Mouse (Mus musculus) CH12.LX (cell line): Measurements from ENCODE around the gene Ddx27.

Experiments
- CHD2 ChIP-seq: IDR thresholded peaks from 2 replicates; pipeline ENCODE4 v1.6.1; 2011; ENCODE audit warnings: low read length, improper control_type of control experiment
- CTCF ChIP-seq, 2 experiments: IDR thresholded peaks in 1 of 2; conservative IDR thresholded peaks in 1 of 2; 2 replicates each; pipeline ENCODE4 v1.5.1; 2011 to 2012; ENCODE audit warnings: low read depth in 2 of 2, low read length in 2 of 2, improper control_type of control experiment in 1 of 2, inconsistent platforms in 1 of 2, mild to moderate bottlenecking in 1 of 2, moderate library complexity in 1 of 2
- EP300 ChIP-seq: IDR thresholded peaks from 2 replicates; pipeline ENCODE4 v1.6.1; 2011; ENCODE audit warnings: low read length, improper control_type of control experiment
- MAFK ChIP-seq: IDR thresholded peaks from 2 replicates; pipeline ENCODE4 v1.6.1; 2011; ENCODE audit warnings: low read length, improper control_type of control experiment; ENCODE audit not compliant: insufficient replicate concordance
- MAX ChIP-seq: IDR thresholded peaks from 2 replicates; pipeline ENCODE4 v1.6.1; 2011; ENCODE audit warnings: low read length, improper control_type of control experiment
- MYC ChIP-seq: IDR thresholded peaks from 2 replicates; pipeline ENCODE4 v1.6.1; 2011; ENCODE audit warnings: low read depth, mild to moderate bottlenecking, improper control_type of control experiment, low read length
- POLR2A ChIP-seq: IDR thresholded peaks from 2 replicates; pipeline ENCODE4 v1.6.1; 2011; ENCODE audit warnings: low read depth, mild to moderate bottlenecking, improper control_type of control experiment, low read length
- SIN3A ChIP-seq: IDR thresholded peaks from 2 replicates; pipeline ENCODE4 v1.6.1; 2012; ENCODE audit warnings: low read length, improper control_type of control experiment, inconsistent platforms
- USF1 ChIP-seq: IDR thresholded peaks from 2 replicates; pipeline ENCODE4 v1.6.1; 2014; ENCODE audit warnings: low read depth, mild to moderate bottlenecking, inconsistent platforms, low read length, improper control_type of control experiment

DNA sequence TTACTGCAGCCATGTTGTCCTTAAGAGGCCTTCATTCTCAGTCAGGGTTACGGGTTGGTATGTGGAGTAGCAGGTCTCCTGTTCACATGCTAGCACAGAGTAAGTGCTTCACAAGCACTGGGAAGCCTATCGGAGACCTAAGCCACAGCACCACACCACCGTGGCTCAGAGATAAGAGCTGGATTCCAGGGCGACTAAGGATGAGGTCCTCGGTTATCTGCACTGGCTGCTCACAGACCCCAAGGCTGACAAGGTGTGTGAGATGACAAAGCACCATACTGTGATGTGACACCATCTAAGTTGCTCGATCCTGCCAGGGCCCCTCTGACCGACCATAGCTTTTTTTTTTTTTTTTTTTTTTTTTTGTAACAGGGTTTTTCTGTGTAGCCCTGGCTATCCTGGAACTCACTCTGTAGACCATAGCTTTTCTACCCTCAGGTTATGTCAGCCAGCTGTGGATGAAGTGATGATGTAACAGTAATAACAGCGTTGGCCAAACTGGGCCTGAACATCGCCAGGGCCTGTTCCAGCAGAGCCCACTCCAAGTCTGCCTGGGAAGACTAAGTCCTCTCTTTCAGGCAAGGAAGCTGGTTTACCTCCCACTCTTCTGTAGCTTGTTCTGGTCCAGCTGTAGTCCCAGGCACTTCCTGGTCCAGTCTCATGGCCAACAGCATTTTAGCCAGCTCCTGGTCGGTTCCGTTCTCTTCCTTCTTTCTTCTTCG lies 28.6 kb downstream of the Ddx27 start:
- TF ChIP-seq MYC (no peak), MAX (no peak), CHD2 (no peak), EP300 (no peak), CTCF (conservative IDR thresholded peaks at IDR 0.05 in 1 of 2, IDR thresholded peaks at IDR 0.05 in 1 of 2; ENCODE audit: low read depth in 2 of 2, low read length in 2 of 2) (no peak), SIN3A (no peak), MAFK (no peak), USF1 (no peak), POLR2A (no peak)
